Mouse (Mus musculus) embryonic facial prominence, embryonic 14.5 days (tissue): Measurements from ENCODE around the gene Kalrn. TPM values are rescaled to one million over a fixed set of nuclear protein-coding genes. Genes with fewer than 3 reads are reported as not detected.

Source experiments
- ATAC-seq: fragments of 200-750 bp; cut with Nextera tagmentation; 2 replicates; pipeline ENCODE4 v1.8.0; 2017; ENCODE audit warnings: low read depth, moderate number of reproducible peaks, moderate TSS enrichment
- DNase-seq: peaks from one replicate; pipeline ENCODE4 v3.0.0-alpha.2; 2015; ENCODE audit warnings: low spot score
- H3K27ac ChIP-seq: fragments of 300-500 bp; sonication (generic); replicated peaks from 2 replicates; pipeline ENCODE4 v1.5.1; 2014; ENCODE audit warnings: low read depth, mild to moderate bottlenecking, low read length, moderate library complexity
- H3K27me3 ChIP-seq: fragments of 300-500 bp; sonication (generic); replicated peaks from 2 replicates; pipeline ENCODE4 v1.6.1; 2014; ENCODE audit warnings: low read length; ENCODE audit not compliant: control insufficient read depth, insufficient read depth
- H3K36me3 ChIP-seq: fragments of 300-500 bp; sonication (generic); 2 replicates; pipeline ENCODE4 v1.6.1; 2014; ENCODE audit warnings: low read length, mixed read lengths; ENCODE audit not compliant: control insufficient read depth, insufficient read depth
- H3K4me1 ChIP-seq: fragments of 300-500 bp; sonication (generic); 2 replicates; pipeline ENCODE4 v1.6.1; 2014; ENCODE audit warnings: antibody characterized with exemption, low read length; ENCODE audit not compliant: control insufficient read depth, insufficient read depth
- H3K4me2 ChIP-seq: fragments of 300-500 bp; sonication (generic); 2 replicates; pipeline ENCODE4 v1.6.1; 2014; ENCODE audit warnings: low read depth, mild to moderate bottlenecking, low read length, moderate library complexity, mixed read lengths
- H3K4me3 ChIP-seq: fragments of 300-500 bp; sonication (generic); 2 replicates; pipeline ENCODE4 v1.5.1; 2014; ENCODE audit warnings: low read depth, mild to moderate bottlenecking, low read length
- H3K9ac ChIP-seq: fragments of 300-500 bp; sonication (generic); 2 replicates; pipeline ENCODE4 v1.6.1; 2014; ENCODE audit warnings: low read depth, mild to moderate bottlenecking, low read length, moderate library complexity, mixed read lengths
- H3K9me3 ChIP-seq: fragments of 300-500 bp; sonication (generic); 2 replicates; pipeline ENCODE4 v1.6.1; 2016; ENCODE audit warnings: low read length; ENCODE audit not compliant: control insufficient read depth
- WGBS: fragments of 180-500 bp; shearing (Covaris S2); extraction: QIAGEN DNeasy Blood & Tissue Kit; methylation state at CpG from one replicate; pipeline ENCODE4 v1.1.7; 2014; 5-methylcytosine and 5-hydroxymethylcytosine counted together
- polyA plus RNA-seq: library from polyadenylated mRNA; unstranded; fragments of >200 nt; fragmentation: Nextera tagmentation; extraction: Ambion mirVana; gene quantifications from 2 replicates; pipeline ENCODE4 v1.2.1, GENCODE M21; 2014

Kalrn gene
- polyA plus RNA-seq, 1 experiment from 2014 or later: 12.2 TPM

GRCm38 (mm10) chr16:34003566-34004127 is 569.7 kb downstream of the Kalrn start:
- H3K36me3 ChIP-seq: 0 out of 2 replicates have a peak, but pooled peaks cover 3% of the 10 kb centered on the region
- H3K4me3 ChIP-seq: no peak overlapping the region
- H3K27me3 ChIP-seq: no peaks in the 10 kb centered on the region
- DNase-seq (no peak), ATAC-seq (peak; percentile 9)
- H3K27ac ChIP-seq: peak overlapping the region; percentile 77
- H3K4me2 ChIP-seq: no peak overlapping the region
- H3K9me3 ChIP-seq: no peaks in the 10 kb centered on the region
- no peak overlapping the region for H3K9ac ChIP-seq
- peaks cover 24% of the 10 kb centered on the region for H3K4me1 ChIP-seq
- 50% methylated on average over 10 of the region's 10 CpGs for WGBS

GRCm38 (mm10) chr16:34000715-34001114 is 572.6 kb downstream of the Kalrn start:
- Histone ChIP-seq H3K4me3 (no peak overlapping the region), H3K9me3 (no peaks in the 10 kb centered on the region), H3K4me1 (peaks cover 24% of the 10 kb centered on the region), H3K27ac (no peak overlapping the region), H3K9ac (no peak overlapping the region), H3K27me3 (no peaks in the 10 kb centered on the region), H3K4me2 (no peak overlapping the region), H3K36me3 (no peaks in the 10 kb centered on the region)
- DNase-seq (peak; percentile 48), ATAC-seq (no peak)
- 66% methylated on average over 8 of the region's 8 CpGs for WGBS

GRCm38 (mm10) chr16:33999388-33999787 is 573.9 kb downstream of the Kalrn start:
- no peak overlapping the region for H3K4me2 ChIP-seq
- peaks cover 15% of the 10 kb centered on the region for H3K4me1 ChIP-seq
- DNase-seq (peak; percentile 72), ATAC-seq (no peak)
- no peak overlapping the region for H3K4me3 ChIP-seq
- 25% methylated on average over 3 of the region's 3 CpGs for WGBS
- no peaks in the 10 kb centered on the region for H3K36me3 ChIP-seq
- no peak overlapping the region for H3K9ac ChIP-seq
- H3K27ac ChIP-seq: no peak overlapping the region
- no peaks in the 10 kb centered on the region for H3K27me3 ChIP-seq
- no peaks in the 10 kb centered on the region for H3K9me3 ChIP-seq

GRCm38 (mm10) chr16:33998011-33998410 is 575.3 kb downstream of the Kalrn start:
- DNase-seq (no peak), ATAC-seq (no peak)
- Histone ChIP-seq H3K36me3 (no peaks in the 10 kb centered on the region), H3K4me2 (no peak overlapping the region), H3K27ac (no peak overlapping the region), H3K4me1 (0 out of 2 replicates have a peak, but pooled peaks cover 2% of the 10 kb centered on the region), H3K27me3 (no peaks in the 10 kb centered on the region), H3K4me3 (no peak overlapping the region), H3K9ac (no peak overlapping the region), H3K9me3 (no peaks in the 10 kb centered on the region)
- WGBS: 87% methylated on average over 6 of the region's 6 CpGs

- no peak for ATAC-seq
- H3K27ac ChIP-seq: no peak overlapping the region
- 9% methylated on average over 5 of the region's 5 CpGs for WGBS
Measured at GRCm38 (mm10) chr16:33996030-33996429, 577.3 kb downstream of the Kalrn start.

GRCm38 (mm10) chr16:33995496-33995895 is 577.8 kb downstream of the Kalrn start:
- H3K4me3 ChIP-seq: no peak overlapping the region
- H3K27me3 ChIP-seq: no peaks in the 10 kb centered on the region
- no peak overlapping the region for H3K4me2 ChIP-seq
- ATAC-seq (no peak), DNase-seq (no peak)
- no peak overlapping the region for H3K27ac ChIP-seq
- H3K36me3 ChIP-seq: no peaks in the 10 kb centered on the region
- H3K4me1 ChIP-seq: no peaks in the 10 kb centered on the region
- 75% methylated on average over 3 of the region's 3 CpGs for WGBS
- no peaks in the 10 kb centered on the region for H3K9me3 ChIP-seq
- no peak overlapping the region for H3K9ac ChIP-seq

More at GRCm38 (mm10) chr16:33996030-33996429, 577.3 kb downstream of the Kalrn start:
- no peak overlapping the region for H3K4me3 ChIP-seq
- no peak overlapping the region for H3K4me2 ChIP-seq
- DNase-seq: peak; percentile 72
- H3K9ac ChIP-seq: no peak overlapping the region
- no peaks in the 10 kb centered on the region for H3K36me3 ChIP-seq
- H3K9me3 ChIP-seq: no peaks in the 10 kb centered on the region
- H3K4me1 ChIP-seq: no peaks in the 10 kb centered on the region
- H3K27me3 ChIP-seq: no peaks in the 10 kb centered on the region

GRCm38 (mm10) chr16:33994321-33994720 is 579.0 kb downstream of the Kalrn start:
- H3K27me3 ChIP-seq: no peaks in the 10 kb centered on the region
- H3K36me3 ChIP-seq: no peaks in the 10 kb centered on the region
- ATAC-seq (no peak), DNase-seq (no peak)
- no peak overlapping the region for H3K4me3 ChIP-seq
- H3K4me1 ChIP-seq: no peaks in the 10 kb centered on the region
- no peak overlapping the region for H3K27ac ChIP-seq
- H3K4me2 ChIP-seq: no peak overlapping the region
- H3K9ac ChIP-seq: no peak overlapping the region
- no peaks in the 10 kb centered on the region for H3K9me3 ChIP-seq
- WGBS: 70% methylated on average over 6 of the region's 6 CpGs

GRCm38 (mm10) chr16:33990712-33991111 is 582.6 kb downstream of the Kalrn start:
- Histone ChIP-seq H3K4me1 (no peaks in the 10 kb centered on the region), H3K27me3 (no peaks in the 10 kb centered on the region), H3K9ac (no peak overlapping the region), H3K36me3 (no peaks in the 10 kb centered on the region), H3K4me3 (no peak overlapping the region), H3K9me3 (no peaks in the 10 kb centered on the region), H3K4me2 (no peak overlapping the region), H3K27ac (no peak overlapping the region)
- WGBS: 76% methylated on average over 4 of the region's 4 CpGs
- DNase-seq: no peak
- no peak for ATAC-seq

- no peaks in the 10 kb centered on the region for H3K9me3 ChIP-seq
- no peak overlapping the region for H3K9ac ChIP-seq
- ATAC-seq: no peak
- H3K4me2 ChIP-seq: no peak overlapping the region
- no peaks in the 10 kb centered on the region for H3K36me3 ChIP-seq
- H3K27ac ChIP-seq: no peak overlapping the region
- H3K4me1 ChIP-seq: no peaks in the 10 kb centered on the region
- 90% methylated on average over 1 of the region's 1 CpGs for WGBS
- H3K27me3 ChIP-seq: no peaks in the 10 kb centered on the region
- H3K4me3 ChIP-seq: no peak overlapping the region
- no peak for DNase-seq
Measured at GRCm38 (mm10) chr16:33989106-33989505, 584.2 kb downstream of the Kalrn start.
